Mouse (Mus musculus): ENCODE measurements around the gene Kazn.

- TF ChIP-seq CTCF (IDR thresholded peaks at IDR 0.05; ENCODE audit: insufficient read depth, low read length), result no peak
- TF ChIP-seq POLR2A (IDR thresholded peaks at IDR 0.05; ENCODE audit: borderline replicate concordance, extremely low read depth, low read depth, low read length), result no peak
These were observed 56.2 kb downstream of the Kazn start for GRCm38 (mm10) chr4:142183015-142183414.
